Mouse (Mus musculus) c-Kit-positive CD71-negative TER-119-negative erythroid progenitor cells, embryonic 14.5 days (primary cell): ENCODE measurements around the gene Cilp2.

Source experiments
- DNase-seq: peaks from one replicate; pipeline ENCODE4 v3.0.0-alpha.2; 2013; ENCODE audit warnings: low read depth

Gene Cilp2

DNA sequence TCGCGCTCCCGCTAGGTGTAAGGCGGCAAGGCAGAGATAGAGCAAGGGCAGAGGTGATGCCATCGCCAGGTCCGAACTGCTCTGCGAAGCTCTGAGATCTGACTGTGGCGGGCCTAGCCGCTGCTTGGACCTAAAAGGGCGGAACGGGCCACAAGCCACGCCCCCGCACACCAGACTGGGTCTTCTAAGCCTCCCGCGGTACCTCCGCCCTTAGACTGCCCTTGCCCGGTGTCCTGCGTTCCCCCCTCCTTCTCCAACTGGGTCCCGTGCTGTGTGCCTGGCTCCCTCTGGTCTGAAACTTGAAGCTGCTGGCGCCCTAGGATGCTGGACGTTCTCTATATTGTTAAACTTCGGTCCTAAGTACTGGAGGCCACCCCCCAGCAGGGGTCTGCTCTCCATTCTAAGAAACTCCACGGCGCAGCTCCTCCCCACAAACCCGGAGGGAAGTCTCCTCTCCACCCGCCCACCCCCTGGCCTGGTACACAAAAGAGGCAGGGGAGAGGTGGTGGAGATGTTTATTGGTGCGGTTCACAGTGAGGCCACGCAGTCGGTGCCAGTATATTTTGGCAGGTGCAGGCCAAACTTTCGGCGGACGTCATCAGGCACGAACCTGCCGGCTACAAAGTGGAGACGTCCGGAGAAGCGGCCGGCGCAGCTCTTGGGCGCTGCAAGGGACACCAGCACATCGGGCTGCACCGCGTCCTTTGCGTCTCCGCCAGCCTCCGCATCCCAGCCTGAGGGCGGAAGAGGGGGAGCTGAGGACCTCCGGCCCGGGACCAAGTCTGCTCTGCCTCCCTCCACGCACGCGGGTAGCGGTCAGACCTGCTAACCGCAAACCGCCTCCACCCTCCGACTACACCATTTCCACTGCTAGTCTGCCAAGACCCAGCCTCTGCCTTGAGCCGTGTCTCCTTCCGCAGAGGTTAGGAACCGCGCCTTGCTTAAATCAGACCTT is at the start of gene Cilp2:
Gene Cilp2 (minus strand): TSS at position 399 of the 955 bp plus-strand sequence.
- DNase-seq, result no peak

GRCm38 (mm10) chr8:69936050-69936794 is 48.7 kb upstream of the Cilp2 start:
- no peak for DNase-seq

GRCm38 (mm10) chr8:69935431-69935830 is 47.9 kb upstream of the Cilp2 start:
- no peak for DNase-seq

GRCm38 (mm10) chr8:69934582-69934981 is 47.1 kb upstream of the Cilp2 start:
- no peak for DNase-seq

- no peak for DNase-seq
Measured at GRCm38 (mm10) chr8:69933811-69934210, 46.3 kb upstream of the Cilp2 start.

- no peak for DNase-seq
Measured at GRCm38 (mm10) chr8:69926901-69927300, 39.4 kb upstream of the Cilp2 start.

DNA sequence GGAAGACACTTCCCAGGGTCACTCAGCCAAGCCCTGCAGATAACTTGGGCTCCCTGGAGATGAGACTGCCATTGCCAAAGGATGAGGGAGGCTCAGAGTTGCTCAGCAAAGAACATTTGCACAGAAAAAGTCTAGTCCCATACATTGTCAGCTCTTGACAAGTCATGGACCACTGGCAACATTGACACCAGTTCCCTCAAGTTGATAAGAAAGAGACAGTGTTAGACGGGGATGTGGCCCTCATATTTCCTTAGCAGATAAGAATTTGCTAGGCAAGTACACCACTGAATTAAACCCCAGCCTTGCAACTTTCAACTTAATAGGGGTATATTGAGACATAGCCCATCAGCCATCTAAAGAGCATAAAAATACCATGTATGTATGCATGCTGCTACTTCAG is 36.5 kb upstream of the Cilp2 start:
- DNase-seq, result no peak

GRCm38 (mm10) chr8:69921141-69921540 is 33.7 kb upstream of the Cilp2 start:
- no peak for DNase-seq

- peak; percentile 81 for DNase-seq
Measured at GRCm38 (mm10) chr8:69919876-69920662, 32.6 kb upstream of the Cilp2 start.

DNA sequence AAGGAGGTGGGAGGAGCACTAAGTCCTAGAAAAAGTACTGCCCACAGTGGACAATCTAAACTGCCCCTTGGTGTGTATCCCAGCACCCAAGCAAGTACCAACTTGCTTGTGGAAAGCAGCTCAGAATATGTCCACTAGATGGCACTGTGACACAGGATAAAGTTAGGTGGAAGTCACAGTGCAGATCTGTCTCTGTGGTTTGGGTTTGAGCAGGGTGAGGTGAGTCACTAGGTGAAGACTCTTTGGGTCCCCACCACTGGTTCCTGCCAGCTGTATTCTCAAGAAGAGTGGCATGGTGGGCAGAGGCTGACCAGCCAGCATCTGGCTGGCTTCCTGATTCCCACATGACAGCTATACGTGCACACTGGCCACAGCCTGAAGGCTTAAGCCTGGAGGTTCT is 31.5 kb upstream of the Cilp2 start:
- peak; percentile 96 for DNase-seq

GRCm38 (mm10) chr8:69918506-69918905 is 31.0 kb upstream of the Cilp2 start:
- no peak for DNase-seq

- DNase-seq, result no peak
Measured at GRCm38 (mm10) chr8:69915748-69916147, 28.3 kb upstream of the Cilp2 start.

GRCm38 (mm10) chr8:69914526-69914925 is 27.0 kb upstream of the Cilp2 start:
- DNase-seq, result no peak

DNA sequence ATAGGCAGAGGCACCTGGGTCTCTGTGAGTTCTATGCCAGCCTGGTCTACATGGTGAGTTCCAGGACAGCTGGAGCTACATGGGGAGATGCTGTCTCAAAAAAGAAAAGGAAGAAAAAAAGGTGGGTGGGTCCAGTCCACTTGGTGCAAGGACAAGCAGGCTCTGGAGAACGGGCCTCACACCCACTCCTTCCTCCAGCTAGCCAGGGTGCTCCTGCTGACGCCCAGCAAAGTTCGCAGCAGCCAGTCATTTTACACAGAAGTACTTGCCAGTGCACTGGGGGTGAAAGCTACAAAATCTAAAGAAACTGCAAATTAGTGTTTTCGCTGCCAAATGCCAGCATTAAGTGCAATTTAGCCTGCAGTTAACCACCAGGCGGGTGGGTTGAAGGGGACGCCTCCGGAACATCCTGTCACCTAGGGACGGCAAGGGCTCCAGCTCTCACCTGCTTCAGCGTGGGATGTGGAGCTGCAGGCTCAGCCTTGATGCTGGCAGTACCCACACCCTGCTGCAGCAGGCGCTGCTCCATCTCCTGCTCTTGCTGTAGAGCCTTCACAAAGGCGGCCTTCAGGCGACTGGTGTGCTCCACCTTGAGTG is 25.1 kb upstream of the Cilp2 start:
- no peak for DNase-seq

GRCm38 (mm10) chr8:69911917-69912316 is 24.4 kb upstream of the Cilp2 start:
- DNase-seq, result no peak

DNA sequence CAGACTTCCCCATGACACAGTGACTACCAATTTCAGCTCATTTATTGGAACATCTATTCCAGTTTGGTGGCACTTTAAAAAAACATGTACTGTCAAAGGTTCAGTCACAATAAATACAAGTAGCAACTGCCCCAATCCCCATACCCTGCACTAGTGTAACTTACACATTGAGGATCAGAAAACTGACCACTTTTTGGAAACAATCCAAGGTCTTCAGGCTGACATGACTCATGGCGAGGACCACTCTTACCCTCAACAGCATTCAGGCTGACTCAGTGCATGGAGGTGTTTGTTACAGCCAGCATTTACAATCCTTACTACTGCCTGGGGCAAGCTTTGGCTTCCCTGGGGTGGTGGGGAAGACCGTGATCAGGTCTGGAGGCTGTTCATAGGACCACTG is 19.6 kb upstream of the Cilp2 start:
- DNase-seq, result no peak

GRCm38 (mm10) chr8:69906260-69906659 is 18.8 kb upstream of the Cilp2 start:
- no peak for DNase-seq

GRCm38 (mm10) chr8:69904096-69904495 is 16.6 kb upstream of the Cilp2 start:
- DNase-seq, result no peak

DNA sequence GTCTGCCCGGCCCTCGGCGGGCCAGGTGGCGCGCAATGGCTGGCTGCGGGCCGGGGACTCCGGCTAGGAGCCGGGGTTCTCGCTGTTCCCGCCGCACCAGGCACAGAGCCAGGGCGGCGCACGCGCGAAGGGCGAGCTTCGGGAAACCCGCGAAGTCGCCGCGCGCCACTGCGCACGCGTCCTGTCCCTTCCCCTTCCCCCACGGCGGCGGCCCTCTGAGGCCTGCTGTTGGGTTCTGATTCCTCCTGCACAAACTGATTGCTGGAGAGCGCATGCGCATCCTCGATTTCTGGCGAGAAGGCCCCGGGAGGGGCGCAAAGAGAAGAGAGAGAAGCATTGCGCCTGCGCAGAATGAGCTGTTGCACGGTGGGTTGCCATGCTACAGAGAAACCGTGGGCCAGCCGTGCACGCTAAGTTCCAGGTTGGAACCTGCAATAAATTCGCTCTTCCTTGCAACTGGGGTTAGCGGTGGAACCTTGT is 15.6 kb upstream of the Cilp2 start:
- DNase-seq, result peak; percentile 99

DNA sequence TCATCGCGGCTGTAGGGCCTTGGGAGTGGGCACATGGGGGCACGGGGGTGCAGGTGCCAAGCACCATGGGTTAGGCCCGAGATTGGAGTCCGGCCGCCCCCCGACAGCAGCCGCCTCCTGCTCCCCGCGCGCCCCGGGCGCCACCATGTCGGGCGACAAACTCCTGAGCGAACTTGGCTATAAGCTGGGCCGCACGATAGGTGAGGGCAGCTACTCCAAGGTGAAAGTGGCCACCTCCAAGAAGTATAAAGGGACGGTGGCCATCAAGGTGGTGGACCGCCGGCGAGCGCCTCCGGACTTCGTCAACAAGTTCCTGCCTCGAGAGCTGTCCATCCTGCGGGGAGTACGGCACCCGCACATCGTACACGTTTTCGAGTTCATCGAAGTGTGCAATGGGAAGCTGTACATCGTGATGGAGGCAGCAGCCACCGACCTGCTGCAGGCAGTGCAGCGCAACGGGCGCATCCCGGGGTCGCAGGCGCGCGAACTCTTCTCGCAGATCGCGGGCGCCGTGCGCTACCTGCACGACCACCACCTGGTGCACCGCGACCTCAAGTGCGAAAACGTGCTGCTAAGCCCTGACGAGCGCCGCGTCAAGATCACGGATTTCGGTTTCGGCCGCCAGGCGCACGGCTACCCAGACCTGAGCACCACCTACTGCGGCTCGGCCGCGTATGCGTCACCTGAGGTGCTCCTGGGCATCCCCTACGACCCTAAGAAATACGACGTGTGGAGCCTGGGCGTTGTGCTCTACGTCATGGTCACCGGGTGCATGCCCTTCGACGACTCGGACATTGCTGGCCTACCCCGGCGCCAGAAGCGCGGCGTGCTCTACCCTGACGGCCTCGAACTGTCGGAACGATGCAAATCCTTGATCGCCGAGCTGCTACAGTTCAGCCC is 14.9 kb upstream of the Cilp2 start, which contains the start of the genes Tssk6, Ndufa13 and Yjefn3:
Gene Tssk6 (plus strand): TSS at position 22 of the 900 bp plus-strand sequence.
Gene Ndufa13 (minus strand): TSS at position 396 of the 900 bp plus-strand sequence.
Gene Yjefn3 (minus strand): TSS at position 550 of the 900 bp plus-strand sequence.
- no peak for DNase-seq
